Mouse (Mus musculus) small intestine, adult 2 months (tissue): ENCODE results near the gene Jade1.

ENCODE experiments used
- CTCF ChIP-seq: fragments of 200-500 bp; IDR thresholded peaks from 2 replicates; pipeline ENCODE4 v1.5.1; 2012; ENCODE audit warnings: low read depth, mild to moderate bottlenecking, control low read depth, inconsistent platforms, low read length, moderate library complexity, mixed read lengths; ENCODE audit not compliant: insufficient replicate concordance, insufficient read length; ENCODE audit errors: extremely low read depth
- POLR2A ChIP-seq: fragments of 200-500 bp; IDR thresholded peaks from 2 replicates; pipeline ENCODE4 v1.6.1; 2012; ENCODE audit warnings: low read depth, mild to moderate bottlenecking, control low read depth, inconsistent platforms, low read length, moderate library complexity

GRCm38 (mm10) chr3:41565410-41565823 is 9.9 kb downstream of the Jade1 start:
- no peak for TF ChIP-seq CTCF
- TF ChIP-seq POLR2A: peak; percentile 66
